Comparison of ENCODE assay signal across 10 mouse cellular contexts in genomic region chr15:82081161-82081560, GRCm38 (mm10). TPM values are rescaled to one million over a fixed set of nuclear protein-coding genes. Genes with fewer than 3 reads are reported as not detected.
A peak's percentile ranks its signal among the peaks of the same experiment; 100 is the strongest.
DNase-seq lines count a peak whose midpoint lies in the region; ATAC-seq and TF ChIP-seq lines count a peak whose summit lies in the region.
"Had no signal": no experiment of that assay in that cellular context is flagged by ENCODE, and none has a peak within 500 bp of the region (broad histone marks: within the 10 kb centered on the region; RNA-seq: fewer than 3 reads in every experiment).

No protein-coding gene starts in this region.

- H3K4me1 ChIP-seq in liver, embryonic 12.5 days, result no peaks in the 10 kb centered on the region
- H3K4me1 ChIP-seq: limb, embryonic 12.5 days had no signal

- TF ChIP-seq POLR2A in brain, embryonic 14.5 days (IDR thresholded peaks at IDR 0.05; ENCODE audit: borderline replicate concordance, extremely low read depth, insufficient read depth, insufficient read length, poor library complexity, severe bottlenecking), result no peak

- no peak overlapping the region for H3K27ac ChIP-seq in liver, embryonic 12.5 days
- H3K27ac ChIP-seq in layer of hippocampus, adult 2 months, result peak overlapping the region; percentile 2; the same call in 1 of the 2 replicates
- H3K27ac ChIP-seq: limb, embryonic 12.5 days had no signal

- no peak overlapping the region for H3K4me3 ChIP-seq in liver, embryonic 12.5 days
- no peak overlapping the region for H3K4me3 ChIP-seq in layer of hippocampus, adult 2 months
- H3K4me3 ChIP-seq: limb, embryonic 12.5 days had no signal

- peak; percentile 66; the same call in 1 of the 2 replicates for TF ChIP-seq CTCF in brain, embryonic 14.5 days (IDR thresholded peaks at IDR 0.05; ENCODE audit: borderline replicate concordance, extremely low read depth, insufficient read depth, insufficient read length)
- TF ChIP-seq CTCF in layer of hippocampus, adult 2 months (conservative IDR thresholded peaks at IDR 0.05), result peak; percentile 80

- H3K36me3 ChIP-seq in liver, embryonic 12.5 days, result no peaks in the 10 kb centered on the region
- H3K36me3 ChIP-seq: limb, embryonic 12.5 days had no signal

- no peak for ATAC-seq in liver, embryonic 12.5 days

- no peaks in the 10 kb centered on the region for H3K9me3 ChIP-seq in liver, embryonic 12.5 days (replicated peaks)
- H3K9me3 ChIP-seq: limb, embryonic 12.5 days had no signal

- WGBS in liver, embryonic 12.5 days (ENCODE audit: insufficient replicate concordance), result 31% methylated on average over 7 of the region's 7 CpGs

- H3K9ac ChIP-seq in liver, embryonic 12.5 days, result no peak overlapping the region
- H3K9ac ChIP-seq: limb, embryonic 12.5 days had no signal

- no peak overlapping the region for H3K4me2 ChIP-seq in liver, embryonic 12.5 days
- H3K4me2 ChIP-seq: limb, embryonic 12.5 days had no signal

- DNase-seq in liver, result peak; percentile 23
- DNase-seq in brain, embryonic 14.5 days (ENCODE audit: low read depth), result peak; percentile 72
- peak; percentile 6 for DNase-seq in fibroblast of lung, adult 2 months (ENCODE audit: low read depth)
- DNase-seq in layer of hippocampus, adult 2 months (ENCODE audit: low spot score in 2 of 2), result peak; percentile 62 to 72
- DNase-seq in mesoderm, embryonic 11.5 days (ENCODE audit: low read depth, low spot score), result peak; percentile 10
- peak; percentile 19 to 29 for DNase-seq in thymus, adult 18-20 months
- DNase-seq in heart, adult 11 months, result no peak

- H3K27me3 ChIP-seq in liver, embryonic 12.5 days (replicated peaks), result peaks cover 55% of the 10 kb centered on the region
- H3K27me3 ChIP-seq: limb, embryonic 12.5 days had no signal

RNA-seq across cellular contexts. Expression of gene Mei1, which starts 11.4 kb away (rescaled TPM):
- not detected in 2 replicates for polyA plus RNA-seq in liver, embryonic 12.5 days (2016; fragmentation: Nextera tagmentation; extraction: Ambion mirVana)
- 0.07 and 0.10 TPM in 2 replicates for polyA plus RNA-seq in brain, embryonic 14.5 days (2012; rRNA removed)
- under 1 TPM; 0.26 to 0.44 TPM for total RNA-seq in layer of hippocampus, adult 2 months (2021)
- polyA plus RNA-seq: limb, embryonic 12.5 days had no signal

RNA-seq across cellular contexts. Expression of gene 4930407I10Rik, which starts 22.2 kb away (rescaled TPM):
- not detected in 2 replicates for polyA plus RNA-seq in liver, embryonic 12.5 days (2016; fragmentation: Nextera tagmentation; extraction: Ambion mirVana)
- 0.01 TPM in 1 of 2 replicates, not detected in the other for polyA plus RNA-seq in brain, embryonic 14.5 days (2012; rRNA removed)
- not detected for total RNA-seq in layer of hippocampus, adult 2 months (2021)
- polyA plus RNA-seq: limb, embryonic 12.5 days; stomach, embryonic 14.5 days had no signal

RNA-seq across cellular contexts. Expression of gene Snu13, which starts 33.8 kb away (rescaled TPM):
- polyA plus RNA-seq in liver, embryonic 12.5 days (2016; fragmentation: Nextera tagmentation; extraction: Ambion mirVana), result 232 and 235 TPM in 2 replicates
- 143 and 191 TPM in 2 replicates for polyA plus RNA-seq in brain, embryonic 14.5 days (2012; rRNA removed)
- total RNA-seq in layer of hippocampus, adult 2 months (2021), result 100 to 1,000 TPM; 105 to 111 TPM

RNA-seq across cellular contexts. Expression of gene Ccdc134, which starts 46.6 kb away (rescaled TPM):
- 12.2 TPM in 2 replicates for polyA plus RNA-seq in liver, embryonic 12.5 days (2016; fragmentation: Nextera tagmentation; extraction: Ambion mirVana)
- 15.2 and 22.5 TPM in 2 replicates for polyA plus RNA-seq in brain, embryonic 14.5 days (2012; rRNA removed)
- total RNA-seq in layer of hippocampus, adult 2 months (2021), result 10 to 100 TPM; 10.2 to 15.4 TPM

RNA-seq across cellular contexts. Expression of gene Desi1, which starts 47.5 kb away (rescaled TPM):
- polyA plus RNA-seq in liver, embryonic 12.5 days (2016; fragmentation: Nextera tagmentation; extraction: Ambion mirVana), result 19.6 and 21.8 TPM in 2 replicates
- 44.4 and 50.1 TPM in 2 replicates for polyA plus RNA-seq in brain, embryonic 14.5 days (2012; rRNA removed)
- total RNA-seq in layer of hippocampus, adult 2 months (2021), result 100 to 1,000 TPM in 1 of 2 experiments, 10 to 100 TPM in 1; 93.9 to 106 TPM
